ENCODE assay signal across 22 mouse cellular contexts in genomic region chr1:161918682-161919372, GRCm38 (mm10). TPM values are rescaled to one million over a fixed set of nuclear protein-coding genes. Genes with fewer than 3 reads are reported as not detected.
DNase-seq lines count a peak whose midpoint lies in the region; ATAC-seq and TF ChIP-seq lines count a peak whose summit lies in the region.
"Had no signal": no experiment of that assay in that cellular context is flagged by ENCODE, and none has a peak within 500 bp of the region (broad histone marks: within the 10 kb centered on the region; RNA-seq: fewer than 3 reads in every experiment).

No protein-coding gene starts in this region.

- no peaks in the 10 kb centered on the region for H3K9me3 ChIP-seq in hindbrain, embryonic 11.5 days (ENCODE audit: control insufficient read depth, low read length)
- H3K9me3 ChIP-seq in hindbrain, embryonic 14.5 days (ENCODE audit: control insufficient read depth, low read length): no peaks in the 10 kb centered on the region
- no peaks in the 10 kb centered on the region for H3K9me3 ChIP-seq in CH12.LX (replicated peaks; ENCODE audit: low read length)
- H3K9me3 ChIP-seq in limb, embryonic 10.5 days (replicated peaks): no peaks in the 10 kb centered on the region
- no peaks in the 10 kb centered on the region for H3K9me3 ChIP-seq in lung, postnatal 0 days (ENCODE audit: low read length)
- H3K9me3 ChIP-seq: heart, embryonic 15.5 days; hindbrain, embryonic 13.5 days; neural tube, embryonic 15.5 days had no signal

- no peaks in the 10 kb centered on the region for H3K36me3 ChIP-seq in hindbrain, embryonic 11.5 days (ENCODE audit: control insufficient read depth, insufficient read depth, low read length)
- H3K36me3 ChIP-seq in hindbrain, embryonic 14.5 days (replicated peaks; ENCODE audit: control insufficient read depth, insufficient read depth): no peaks in the 10 kb centered on the region
- H3K36me3 ChIP-seq in CH12.LX (replicated peaks in 1 of 2; ENCODE audit: control insufficient read depth in 1 of 2, insufficient read depth in 1 of 2, low read length in 1 of 2): no peaks in the 10 kb centered on the region
- no peaks in the 10 kb centered on the region for H3K36me3 ChIP-seq in limb, embryonic 10.5 days
- no peaks in the 10 kb centered on the region for H3K36me3 ChIP-seq in lung, postnatal 0 days (ENCODE audit: insufficient read depth, low read length)
- H3K36me3 ChIP-seq: heart, embryonic 15.5 days; hindbrain, embryonic 13.5 days; neural tube, embryonic 15.5 days had no signal

- no peak; the same call in 1 of the 2 replicates for TF ChIP-seq RAD21 in CH12.LX (IDR thresholded peaks at IDR 0.05; ENCODE audit: low read depth, low read length)

- no peak for ATAC-seq in hindbrain, embryonic 11.5 days (ENCODE audit: low FRiP score)
- no peak for ATAC-seq in hindbrain, embryonic 14.5 days (ENCODE audit: low FRiP score)
- no peak for ATAC-seq in lung, postnatal 0 days

- H3K4me1 ChIP-seq in hindbrain, embryonic 11.5 days (replicated peaks; ENCODE audit: control insufficient read depth, insufficient read depth, low read length): no peaks in the 10 kb centered on the region
- no peaks in the 10 kb centered on the region for H3K4me1 ChIP-seq in hindbrain, embryonic 14.5 days (replicated peaks; ENCODE audit: control insufficient read depth, insufficient read depth, low read length)
- H3K4me1 ChIP-seq in CH12.LX (ENCODE audit: control insufficient read depth in 1 of 2, insufficient read depth in 2 of 2): peaks cover 33 to 87% of the 10 kb centered on the region in 2 experiments
- H3K4me1 ChIP-seq in limb, embryonic 10.5 days: peaks cover 14% of the 10 kb centered on the region
- no peaks in the 10 kb centered on the region for H3K4me1 ChIP-seq in lung, postnatal 0 days (ENCODE audit: insufficient read depth, low read depth, low read length)
- H3K4me1 ChIP-seq: hindbrain, embryonic 13.5 days; neural tube, embryonic 15.5 days had no signal

- H3K4me2 ChIP-seq in hindbrain, embryonic 11.5 days (replicated peaks; ENCODE audit: low read depth, low read length): no peak overlapping the region
- no peak overlapping the region for H3K4me2 ChIP-seq in hindbrain, embryonic 14.5 days (replicated peaks)
- H3K4me2 ChIP-seq in CH12.LX (ENCODE audit: insufficient read depth, low read depth, poor library complexity, severe bottlenecking): peak overlapping the region; percentile 32
- H3K4me2 ChIP-seq in lung, postnatal 0 days (replicated peaks; ENCODE audit: low read depth, low read length): no peak overlapping the region
- H3K4me2 ChIP-seq: heart, embryonic 15.5 days; hindbrain, embryonic 13.5 days; neural tube, embryonic 15.5 days had no signal

- dilution Hi-C loops in CH12.LX (cut with MboI; ENCODE audit: extremely low pct_ligation_motif_present, extremely low pct_unique_long_range_greater_than_20kb, low sequenced_read_pairs): no loop called here

- H3K9ac ChIP-seq in hindbrain, embryonic 11.5 days (ENCODE audit: low read depth, low read length): no peak overlapping the region
- no peak overlapping the region for H3K9ac ChIP-seq in hindbrain, embryonic 14.5 days
- peak overlapping the region; percentile 60 for H3K9ac ChIP-seq in CH12.LX (ENCODE audit: insufficient read depth, low read depth)
- H3K9ac ChIP-seq in lung, postnatal 0 days (replicated peaks; ENCODE audit: low read depth): no peak overlapping the region
- H3K9ac ChIP-seq: heart, embryonic 15.5 days; hindbrain, embryonic 13.5 days; neural tube, embryonic 15.5 days had no signal

- H3K27me3 ChIP-seq in hindbrain, embryonic 11.5 days (ENCODE audit: control insufficient read depth, insufficient read depth, low read length): no peaks in the 10 kb centered on the region
- H3K27me3 ChIP-seq in hindbrain, embryonic 14.5 days (ENCODE audit: control insufficient read depth, insufficient read depth, low read length): no peaks in the 10 kb centered on the region
- H3K27me3 ChIP-seq in CH12.LX (replicated peaks): no peaks in the 10 kb centered on the region
- H3K27me3 ChIP-seq in limb, embryonic 10.5 days (ENCODE audit: low read depth, poor library complexity, severe bottlenecking): no peaks in the 10 kb centered on the region
- no peaks in the 10 kb centered on the region for H3K27me3 ChIP-seq in lung, postnatal 0 days (replicated peaks; ENCODE audit: insufficient read depth, low read length)
- H3K27me3 ChIP-seq: heart, embryonic 15.5 days; hindbrain, embryonic 13.5 days; neural tube, embryonic 15.5 days had no signal

- H3K79me2 ChIP-seq in CH12.LX (replicated peaks; ENCODE audit: control insufficient read depth, extremely low read depth, insufficient read depth, poor library complexity, severe bottlenecking): no peaks in the 10 kb centered on the region

- TF ChIP-seq POLR2A in CH12.LX (IDR thresholded peaks at IDR 0.05; ENCODE audit: low read depth, low read length): no peak; the same call in 1 of the 2 replicates

- DNase-seq in hindbrain, embryonic 11.5 days (ENCODE audit: low spot score): peak; percentile 10
- no peak for DNase-seq in hindbrain, embryonic 14.5 days (ENCODE audit: low spot score)
- DNase-seq in CH12.LX (ENCODE audit: extremely low read depth): peak; percentile 89
- DNase-seq in ZHBTc4 (ENCODE audit: low read depth, low spot score): peak; percentile 59
- DNase-seq in limb, embryonic 10.5 days (ENCODE audit: low spot score): no peak
- DNase-seq in lung, postnatal 0 days (ENCODE audit: low spot score): no peak
- DNase-seq in left cerebral cortex, postnatal 10 days (ENCODE audit: extremely low spot score in 1 of 2, low spot score in 2 of 2): no peak
- DNase-seq: adrenal gland, postnatal 36 days; cerebellum, adult 8-10 months; gastrocnemius, adult 2 months; heart, adult 11 months; kidney, adult 11 months; kidney, postnatal 14 days; lung, adult 2 months; midbrain, embryonic 14.5 days; right cerebral cortex, postnatal 25 days; thymus, postnatal 4 days had no signal

- WGBS in hindbrain, embryonic 11.5 days: 54% methylated on average over 7 of the region's 7 CpGs
- 64% methylated on average over 7 of the region's 7 CpGs for WGBS in hindbrain, embryonic 14.5 days
- WGBS in limb, embryonic 10.5 days: 50% methylated on average over 7 of the region's 7 CpGs
- 54% methylated on average over 7 of the region's 7 CpGs for WGBS in lung, postnatal 0 days

- intact Hi-C loops in left cerebral cortex, postnatal 10 days (cut with DNase I): no loop called here

- H3K4me3 ChIP-seq in hindbrain, embryonic 11.5 days (ENCODE audit: low read depth, low read length): no peak overlapping the region
- H3K4me3 ChIP-seq in hindbrain, embryonic 14.5 days (replicated peaks; ENCODE audit: low read length): no peak overlapping the region
- H3K4me3 ChIP-seq in CH12.LX (replicated peaks in 1 of 3; ENCODE audit: low read depth in 2 of 3, low read length in 2 of 3, poor library complexity in 1 of 3): peak overlapping the region in 1 of 3 experiments; percentile 34
- H3K4me3 ChIP-seq in limb, embryonic 10.5 days: no peak overlapping the region
- no peak overlapping the region for H3K4me3 ChIP-seq in lung, postnatal 0 days (ENCODE audit: low read depth, low read length)
- H3K4me3 ChIP-seq: gastrocnemius, adult 2 months; heart, embryonic 15.5 days; hindbrain, embryonic 13.5 days; myocyte; neural tube, embryonic 15.5 days had no signal

- in situ Hi-C loops in CH12.LX (cut with MboI; ENCODE audit: low pct_ligation_motif_present, low pct_unique_long_range_greater_than_20kb, low sequenced_read_pairs): loop anchor here (5.0 kb wide), 1 partner anchor 38 kb away; no protein-coding TSS in a partner anchor

- peak; percentile 56 for TF ChIP-seq EP300 in CH12.LX (IDR thresholded peaks at IDR 0.05; ENCODE audit: low read length)
- no peak for TF ChIP-seq EP300 in lung, postnatal 0 days (IDR thresholded peaks at IDR 0.05)

- TF ChIP-seq CTCF in CH12.LX (conservative IDR thresholded peaks at IDR 0.05 in 1 of 2, IDR thresholded peaks at IDR 0.05 in 1 of 2; ENCODE audit: low read depth in 2 of 2, low read length in 2 of 2): no peak
- no peak for TF ChIP-seq CTCF in lung, postnatal 0 days (IDR thresholded peaks at IDR 0.05)

- no peak overlapping the region for H3K27ac ChIP-seq in hindbrain, embryonic 11.5 days (ENCODE audit: low read depth, low read length)
- H3K27ac ChIP-seq in hindbrain, embryonic 14.5 days: no peak overlapping the region
- H3K27ac ChIP-seq in CH12.LX (ENCODE audit: insufficient read depth, low read depth): peak overlapping the region; percentile 91
- peak overlapping the region; percentile 64 for H3K27ac ChIP-seq in limb, embryonic 10.5 days
- H3K27ac ChIP-seq in lung, postnatal 0 days (ENCODE audit: low read length): no peak overlapping the region
- H3K27ac ChIP-seq: gastrocnemius, adult 2 months; heart, embryonic 15.5 days; hindbrain, embryonic 13.5 days; macrophage; neural tube, embryonic 15.5 days had no signal

TF ChIP-seq in CH12.LX, 34 proteins besides CTCF, POLR2A, EP300 and RAD21 (continues in another document):
- TF ChIP-seq ETS1 (conservative IDR thresholded peaks at IDR 0.05; ENCODE audit: low read depth, low read length) (peak; percentile 60; the same call in 1 of the 2 replicates), TCF12 (IDR thresholded peaks at IDR 0.05; ENCODE audit: low read depth, low read length) (peak; percentile 36; the same call in 1 of the 2 replicates), JUND (conservative IDR thresholded peaks at IDR 0.05; ENCODE audit: low read depth, low read length) (no peak), TBP (conservative IDR thresholded peaks at IDR 0.05; ENCODE audit: low read depth, low read length) (0 out of 2 replicates have a peak, but pooled peaks have one; percentile 23)

RNA-seq across cellular contexts. Expression of gene Suco, which starts 42.3 kb away (rescaled TPM):
- 33.0 and 40.4 TPM in 2 replicates for polyA plus RNA-seq in hindbrain, embryonic 11.5 days (2014; fragmentation: Nextera tagmentation; extraction: Ambion mirVana)
- 25.7 and 25.8 TPM in 2 replicates for polyA plus RNA-seq in hindbrain, embryonic 14.5 days (2014; fragmentation: Nextera tagmentation; extraction: Ambion mirVana)
- 21.8 and 22.1 TPM in 2 replicates for total RNA-seq in CH12.LX (2012; rRNA removed)
- total RNA-seq in CH12.LX (2014; rRNA removed): 32.0 and 36.1 TPM in 2 replicates
- 39.0 and 41.9 TPM in 2 replicates for polyA plus RNA-seq in CH12.LX (2012; ENCODE audit: insufficient read length, low read depth)
- 25.6 and 30.3 TPM in 2 replicates for polyA plus RNA-seq in limb, embryonic 10.5 days (2016; fragmentation: Nextera tagmentation; extraction: Ambion mirVana)
- polyA plus RNA-seq in lung, postnatal 0 days (2015; fragmentation: Nextera tagmentation; extraction: Ambion mirVana): 13.1 and 14.7 TPM in 2 replicates
- 10 to 100 TPM; 36.9 to 42.6 TPM for total RNA-seq in left cerebral cortex, postnatal 10 days (2021)

RNA-seq across cellular contexts. Expression of gene Pigc, which starts 50.2 kb away (rescaled TPM):
- polyA plus RNA-seq in hindbrain, embryonic 11.5 days (2014; fragmentation: Nextera tagmentation; extraction: Ambion mirVana): 33.3 and 38.6 TPM in 2 replicates
- polyA plus RNA-seq in hindbrain, embryonic 14.5 days (2014; fragmentation: Nextera tagmentation; extraction: Ambion mirVana): 34.5 TPM in 2 replicates
- total RNA-seq in CH12.LX (2012; rRNA removed): 11.6 and 11.7 TPM in 2 replicates
- 15.8 and 17.4 TPM in 2 replicates for total RNA-seq in CH12.LX (2014; rRNA removed)
- polyA plus RNA-seq in CH12.LX (2012; ENCODE audit: insufficient read length, low read depth): 12.4 and 15.9 TPM in 2 replicates
- 31.4 and 39.9 TPM in 2 replicates for polyA plus RNA-seq in limb, embryonic 10.5 days (2016; fragmentation: Nextera tagmentation; extraction: Ambion mirVana)
- polyA plus RNA-seq in lung, postnatal 0 days (2015; fragmentation: Nextera tagmentation; extraction: Ambion mirVana): 38.1 and 39.3 TPM in 2 replicates
- total RNA-seq in left cerebral cortex, postnatal 10 days (2021): 10 to 100 TPM; 14.1 to 17.5 TPM

Comparison
In these comparisons a context has a peak if more than half of its experiments do, and no peak if none do; other contexts are left out.
1. DNase-seq: peak in hindbrain, embryonic 11.5 days (single experiment), CH12.LX (single experiment) and ZHBTc4 (single experiment); none in hindbrain, embryonic 14.5 days (single experiment), limb, embryonic 10.5 days (single experiment), lung, postnatal 0 days (single experiment) and left cerebral cortex, postnatal 10 days (0 of 2).
2. H3K27ac ChIP-seq: peak in CH12.LX (single experiment) and limb, embryonic 10.5 days (single experiment); none in hindbrain, embryonic 11.5 days (single experiment), hindbrain, embryonic 14.5 days (single experiment) and lung, postnatal 0 days (single experiment).